Mouse (Mus musculus) heart, embryonic 12.5 days (tissue): ENCODE measurements around the gene Oaz3. TPM values are rescaled to one million over a fixed set of nuclear protein-coding genes. Genes with fewer than 3 reads are reported as not detected.
A peak's percentile ranks its signal among the peaks of the same experiment; 100 is the strongest.

ENCODE experiments used
- ATAC-seq: fragments of 200-750 bp; cut with Nextera tagmentation; 2 replicates; pipeline ENCODE4 v1.8.0; 2017; ENCODE audit warnings: moderate TSS enrichment, moderate library complexity; ENCODE audit not compliant: insufficient number of reproducible peaks, low FRiP score
- H3K27ac ChIP-seq: fragments of 300-500 bp; sonication (generic); 2 replicates; pipeline ENCODE4 v1.5.1; 2016; ENCODE audit warnings: mild to moderate bottlenecking, moderate library complexity; ENCODE audit not compliant: poor library complexity, severe bottlenecking
- H3K27me3 ChIP-seq: fragments of 300-500 bp; sonication (generic); replicated peaks from 2 replicates; pipeline ENCODE4 v1.6.1; 2016; ENCODE audit warnings: mild to moderate bottlenecking, moderate library complexity
- H3K36me3 ChIP-seq: fragments of 300-500 bp; sonication (generic); 2 replicates; pipeline ENCODE4 v1.6.1; 2016; ENCODE audit warnings: mild to moderate bottlenecking, moderate library complexity
- H3K4me1 ChIP-seq: fragments of 300-500 bp; sonication (generic); replicated peaks from 2 replicates; pipeline ENCODE4 v1.6.1; 2016; ENCODE audit warnings: mild to moderate bottlenecking
- H3K4me2 ChIP-seq: fragments of 300-500 bp; sonication (generic); 2 replicates; pipeline ENCODE4 v1.6.1; 2016; ENCODE audit warnings: mild to moderate bottlenecking, moderate library complexity
- H3K4me3 ChIP-seq: fragments of 300-500 bp; sonication (generic); 2 replicates; pipeline ENCODE4 v1.5.1; 2016; ENCODE audit warnings: mild to moderate bottlenecking
- H3K9ac ChIP-seq: fragments of 300-500 bp; sonication (generic); 2 replicates; pipeline ENCODE4 v1.6.1; 2016; ENCODE audit warnings: mild to moderate bottlenecking, moderate library complexity
- H3K9me3 ChIP-seq: fragments of 300-500 bp; sonication (generic); replicated peaks from 2 replicates; pipeline ENCODE4 v1.6.1; 2016; ENCODE audit warnings: mild to moderate bottlenecking, moderate library complexity
- WGBS: fragments of 180-500 bp; shearing (Covaris S2); methylation state at CpG from one replicate; pipeline ENCODE4 v1.1.7; 2016; 5-methylcytosine and 5-hydroxymethylcytosine counted together
- polyA plus RNA-seq: library from polyadenylated mRNA; unstranded; fragments of >200 nt; fragmentation: Nextera tagmentation; extraction: Ambion mirVana; gene quantifications from 2 replicates; pipeline ENCODE4 v1.2.1, GENCODE M21; 2016

The Oaz3 gene
- polyA plus RNA-seq, 1 experiment from 2014 or later, result 0.57 TPM

DNA sequence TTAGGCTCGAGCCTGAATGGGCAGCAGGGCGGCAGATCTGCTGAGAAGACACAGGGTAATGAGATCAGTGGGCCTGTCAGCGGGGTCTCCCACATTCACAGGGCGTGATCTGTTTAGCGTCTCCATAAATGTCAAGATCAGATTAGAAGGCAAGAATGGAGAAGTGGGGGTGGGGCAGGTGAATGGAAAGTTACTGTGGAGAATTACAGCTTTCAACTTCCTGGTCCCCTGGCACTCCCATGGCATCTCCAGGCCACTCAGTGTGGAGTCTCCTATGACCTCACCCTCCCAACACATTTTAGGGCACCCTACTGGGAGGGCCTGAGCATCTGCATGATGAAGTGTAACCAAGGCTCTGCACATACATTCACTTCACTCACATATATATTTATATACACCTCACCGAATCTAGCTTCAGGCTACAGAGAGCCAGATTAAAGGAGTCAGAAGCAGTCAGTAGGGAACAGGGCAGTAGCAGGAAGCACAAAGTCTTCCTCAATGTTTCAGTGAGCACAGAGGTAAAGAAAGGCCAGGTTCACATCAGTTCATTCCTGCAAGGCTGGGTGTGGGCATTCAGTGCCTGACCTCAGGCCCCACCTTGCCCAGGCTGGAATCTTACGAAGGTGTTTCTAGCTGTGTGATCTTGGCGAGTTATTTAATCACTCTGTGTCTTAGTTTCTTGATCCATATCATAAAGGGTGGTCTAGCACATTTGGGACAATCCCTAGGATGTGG lies 32.8 kb upstream of the Oaz3 start:
- H3K9me3 ChIP-seq, result no peaks in the 10 kb centered on the region
- H3K9ac ChIP-seq, result no peak overlapping the region
- peaks cover 49% of the 10 kb centered on the region for H3K4me1 ChIP-seq
- 40% methylated on average over 8 of the region's 8 CpGs for WGBS
- ATAC-seq, result no peak
- no peak overlapping the region for H3K27ac ChIP-seq
- no peak overlapping the region for H3K4me2 ChIP-seq
- H3K36me3 ChIP-seq, result no peaks in the 10 kb centered on the region
- peaks cover 35% of the 10 kb centered on the region for H3K27me3 ChIP-seq
- no peak overlapping the region for H3K4me3 ChIP-seq

DNA sequence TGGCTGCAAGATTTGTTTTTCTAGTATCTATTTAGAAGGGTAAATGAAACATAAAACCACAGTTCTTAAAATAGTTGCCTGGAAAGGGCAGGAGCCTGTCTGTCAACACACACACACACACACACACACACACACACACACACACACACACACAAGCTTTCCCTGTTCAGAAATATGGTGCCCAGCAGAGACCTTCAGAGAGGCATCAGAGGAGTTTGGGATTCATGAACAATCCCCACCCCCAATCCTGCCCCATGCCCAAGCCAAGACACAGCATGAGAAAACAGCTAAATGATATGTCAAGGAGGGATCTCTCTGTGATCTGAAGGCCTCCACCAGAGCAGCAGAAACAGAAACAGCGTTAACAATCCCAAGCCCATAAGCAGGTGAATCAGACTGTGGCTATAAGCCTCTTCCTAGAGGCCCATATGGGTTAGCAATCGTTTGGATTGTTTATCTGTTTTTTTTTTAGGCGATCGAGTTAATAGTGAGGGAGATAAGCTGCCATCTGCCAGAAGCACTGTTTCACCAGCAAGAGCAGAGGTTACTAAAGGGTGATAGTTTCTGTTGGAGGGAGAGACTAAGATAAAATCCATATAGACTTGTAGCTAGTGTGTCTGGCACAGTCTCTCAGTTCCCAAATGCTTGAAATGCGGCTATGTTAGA lies 30.0 kb upstream of the Oaz3 start:
- H3K4me3 ChIP-seq, result no peak overlapping the region
- no peaks in the 10 kb centered on the region for H3K9me3 ChIP-seq
- WGBS, result 31% methylated on average over 5 of the region's 5 CpGs
- no peaks in the 10 kb centered on the region for H3K36me3 ChIP-seq
- H3K4me1 ChIP-seq, result peaks cover 40% of the 10 kb centered on the region
- H3K4me2 ChIP-seq, result no peak overlapping the region
- no peak overlapping the region for H3K9ac ChIP-seq
- ATAC-seq, result no peak
- peak overlapping the region; percentile 29; the same call in 1 of the 2 replicates for H3K27ac ChIP-seq
- peaks cover 8% of the 10 kb centered on the region for H3K27me3 ChIP-seq

DNA sequence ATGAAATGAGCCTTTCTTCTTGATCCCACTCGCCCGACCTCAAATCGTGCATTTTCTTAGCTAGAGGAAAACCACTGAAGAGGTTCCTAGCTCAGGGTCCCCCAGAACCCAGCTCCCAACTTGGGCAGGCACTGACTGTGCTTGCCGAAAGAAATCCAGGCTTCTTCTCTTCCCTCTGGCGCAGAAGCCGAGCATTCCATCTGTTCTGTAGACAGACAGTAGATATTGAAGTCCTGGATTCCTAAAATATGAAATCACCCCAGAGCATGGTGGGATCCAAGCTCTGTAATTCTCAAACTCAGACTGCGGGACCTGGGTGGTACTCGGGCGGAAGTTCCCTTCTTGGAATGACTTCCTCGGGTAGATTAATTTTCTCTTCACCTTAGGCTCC lies 29.4 kb upstream of the Oaz3 start:
- ATAC-seq, result no peak
- Histone ChIP-seq H3K27me3 (peaks cover 2% of the 10 kb centered on the region; the same call in 1 of the 2 replicates), H3K4me3 (peak overlapping the region; percentile 35; the same call in 1 of the 2 replicates), H3K9ac (peak overlapping the region; percentile 53; the same call in 1 of the 2 replicates), H3K4me1 (peaks cover 36% of the 10 kb centered on the region), H3K27ac (peak overlapping the region; percentile 71), H3K36me3 (no peaks in the 10 kb centered on the region), H3K9me3 (no peaks in the 10 kb centered on the region), H3K4me2 (peak overlapping the region; percentile 76)
- 30% methylated on average over 10 of the region's 10 CpGs for WGBS

DNA sequence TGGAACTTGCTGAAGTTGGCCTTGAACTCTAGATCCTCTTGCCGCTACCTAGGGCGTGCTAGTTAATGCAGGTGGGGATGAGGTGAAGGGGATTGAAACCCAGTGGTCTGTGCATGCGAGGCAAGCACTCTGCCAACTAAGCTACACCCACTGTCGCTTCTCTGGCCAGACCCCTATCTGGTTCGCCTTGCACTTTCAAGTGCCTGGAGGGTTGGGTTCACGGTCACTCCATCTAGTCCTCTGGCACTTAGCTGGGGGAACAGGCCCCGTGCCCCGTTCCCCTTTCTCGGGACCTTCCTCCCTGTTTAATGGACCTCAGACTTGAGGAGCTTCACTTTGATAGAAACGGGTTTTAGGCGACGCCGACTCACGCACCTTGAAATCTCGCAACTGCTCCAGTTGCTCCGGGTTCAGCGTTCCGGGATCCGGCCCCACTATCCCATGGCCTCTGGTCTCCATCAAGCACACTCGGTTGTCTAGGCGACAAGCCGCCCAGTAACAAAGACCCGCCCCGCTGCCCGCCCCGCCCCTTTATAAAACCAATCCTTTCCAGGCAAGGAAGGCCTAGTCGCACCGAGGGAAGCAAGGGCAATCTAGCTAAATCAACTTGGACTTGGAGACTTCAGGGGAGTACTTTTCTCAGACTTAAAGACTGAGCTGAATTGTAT lies 28.9 kb upstream of the Oaz3 start:
- Histone ChIP-seq H3K27me3 (no peaks in the 10 kb centered on the region), H3K9me3 (no peaks in the 10 kb centered on the region), H3K4me1 (peaks cover 35% of the 10 kb centered on the region), H3K9ac (peak overlapping the region; percentile 53; the same call in 1 of the 2 replicates), H3K4me3 (peak overlapping the region; percentile 35), H3K36me3 (no peaks in the 10 kb centered on the region), H3K4me2 (peak overlapping the region; percentile 76), H3K27ac (peak overlapping the region; percentile 71)
- ATAC-seq, result peak; percentile 78
- 7% methylated on average over 28 of the region's 28 CpGs for WGBS

DNA sequence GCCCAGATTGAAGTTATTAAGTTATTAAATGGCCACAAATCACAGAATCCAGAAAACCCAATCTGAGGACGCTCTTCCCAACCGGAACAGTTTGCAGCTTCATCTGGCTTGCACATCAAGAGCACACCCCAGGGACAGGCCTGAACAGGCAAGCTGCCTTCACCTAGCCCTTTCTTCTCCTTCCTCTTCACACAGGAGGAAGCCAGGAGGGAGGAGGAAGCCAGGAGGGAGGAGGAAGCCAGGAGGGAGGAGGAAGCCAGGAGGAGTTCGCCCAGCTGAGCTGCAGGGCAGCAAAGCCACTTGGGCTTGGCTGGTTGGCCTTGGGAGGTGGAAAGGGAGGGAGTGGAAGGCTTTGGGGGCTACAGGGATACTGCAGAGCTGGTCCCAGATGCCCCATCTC lies 25.2 kb upstream of the Oaz3 start:
- WGBS, result 51% methylated on average over 3 of the region's 3 CpGs
- Histone ChIP-seq H3K4me2 (no peak overlapping the region), H3K4me3 (no peak overlapping the region), H3K36me3 (no peaks in the 10 kb centered on the region), H3K4me1 (peaks cover 23% of the 10 kb centered on the region), H3K27me3 (no peaks in the 10 kb centered on the region), H3K27ac (no peak overlapping the region), H3K9me3 (no peaks in the 10 kb centered on the region), H3K9ac (no peak overlapping the region)
- no peak for ATAC-seq

DNA sequence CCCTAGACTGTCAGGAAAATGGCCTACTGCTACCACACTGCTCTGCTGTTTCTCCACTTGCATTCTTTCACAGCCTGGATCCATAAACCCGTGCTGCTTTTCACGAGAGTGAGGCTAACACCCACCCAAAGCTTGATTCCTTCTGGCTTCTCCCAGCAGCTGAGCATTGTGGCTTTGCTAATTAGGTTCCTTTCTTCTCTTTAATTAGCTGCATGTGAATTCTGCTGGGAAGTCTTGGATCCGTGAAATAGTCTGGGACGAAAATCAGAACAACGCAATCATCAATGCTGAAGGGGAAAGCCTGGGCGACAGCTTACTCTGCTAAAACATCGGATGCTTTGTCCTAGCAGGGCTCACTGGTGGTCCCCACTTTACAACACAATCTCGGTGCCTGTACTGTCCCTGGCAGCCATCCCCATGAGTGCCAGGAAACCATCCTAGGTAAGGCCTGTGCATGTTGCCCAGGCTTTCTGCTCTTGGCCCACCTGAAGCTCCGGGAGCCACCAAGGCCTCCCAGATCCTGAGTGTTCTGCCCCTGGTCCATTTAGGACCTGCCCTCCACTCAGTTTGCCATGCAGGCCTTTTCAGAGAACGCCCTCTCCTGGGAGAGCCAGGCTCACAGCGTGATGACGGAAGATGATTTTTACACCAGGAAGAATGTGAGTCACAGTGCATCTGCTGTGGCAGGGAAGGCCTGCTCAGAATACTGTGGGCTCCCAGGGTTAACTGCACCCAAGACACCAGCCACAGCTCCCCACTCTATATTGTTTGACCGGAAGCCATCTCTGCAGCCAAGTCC lies 22.1 kb upstream of the Oaz3 start:
- Histone ChIP-seq H3K4me2 (no peak overlapping the region), H3K9me3 (no peaks in the 10 kb centered on the region), H3K9ac (no peak overlapping the region), H3K27ac (no peak overlapping the region), H3K36me3 (no peaks in the 10 kb centered on the region), H3K4me1 (peaks cover 5% of the 10 kb centered on the region; the same call in 1 of the 2 replicates), H3K4me3 (no peak overlapping the region), H3K27me3 (no peaks in the 10 kb centered on the region)
- WGBS, result 70% methylated on average over 13 of the region's 13 CpGs
- ATAC-seq, result no peak

DNA sequence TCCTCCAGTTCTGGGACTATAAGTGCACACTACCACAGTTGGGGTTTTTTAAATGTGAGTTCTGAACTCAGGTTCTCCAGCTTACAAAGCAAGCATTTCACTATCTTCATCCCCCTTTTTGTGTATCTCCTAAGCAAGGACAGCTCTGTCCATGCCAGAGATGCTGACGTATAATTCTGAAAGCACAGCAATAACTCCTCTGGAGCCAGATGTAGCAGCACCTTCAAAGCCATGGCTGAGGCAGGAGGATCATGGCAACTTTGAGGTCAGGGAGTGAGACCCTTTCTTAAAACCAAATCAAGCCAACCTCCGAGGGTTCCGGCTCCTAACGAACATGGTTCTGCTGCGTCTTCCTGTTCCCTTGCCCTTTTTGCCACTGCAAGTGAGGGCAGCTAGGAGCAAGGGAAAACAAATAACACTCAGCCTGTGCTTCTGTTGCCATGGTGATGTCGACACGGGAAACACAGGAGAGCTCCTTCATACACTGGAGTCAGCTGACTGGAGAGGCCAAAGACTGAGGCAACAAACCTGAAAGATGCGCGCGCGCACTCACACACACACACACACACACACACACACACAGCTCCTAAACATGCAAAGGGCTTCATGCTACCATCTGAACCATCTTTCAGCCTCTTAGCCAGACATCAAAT lies 20.3 kb upstream of the Oaz3 start:
- Histone ChIP-seq H3K36me3 (no peaks in the 10 kb centered on the region), H3K4me1 (peaks cover 5% of the 10 kb centered on the region; the same call in 1 of the 2 replicates), H3K4me3 (no peak overlapping the region), H3K4me2 (no peak overlapping the region), H3K27ac (no peak overlapping the region), H3K9me3 (0 out of 2 replicates have a peak, but pooled peaks cover under 1% of the 10 kb centered on the region), H3K9ac (no peak overlapping the region), H3K27me3 (no peaks in the 10 kb centered on the region)
- 51% methylated on average over 11 of the region's 11 CpGs for WGBS
- peak; percentile 33; the same call in 1 of the 2 replicates for ATAC-seq

DNA sequence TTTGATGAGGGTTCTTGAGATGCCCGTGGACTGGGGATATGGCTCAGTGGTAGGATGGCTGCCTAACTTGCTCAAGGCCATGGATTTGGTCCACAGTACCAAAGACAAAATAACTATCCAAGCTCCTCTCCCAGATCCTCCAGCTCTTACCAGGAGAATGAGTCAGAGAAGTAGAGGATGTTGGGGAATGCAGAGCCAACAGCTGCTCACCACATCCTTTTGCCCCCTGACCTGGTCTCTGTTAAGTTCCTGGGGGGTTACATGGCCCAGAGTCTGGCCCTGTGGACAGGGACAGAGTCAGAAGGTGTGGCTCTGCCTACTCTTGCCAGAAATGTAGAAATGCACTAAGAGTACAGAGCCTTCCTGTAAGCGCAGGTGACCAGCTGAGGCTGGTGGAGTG lies 16.1 kb upstream of the Oaz3 start:
- Histone ChIP-seq H3K27me3 (peaks cover 7% of the 10 kb centered on the region), H3K4me1 (peaks cover 5% of the 10 kb centered on the region; the same call in 1 of the 2 replicates), H3K9me3 (peaks cover 4% of the 10 kb centered on the region), H3K9ac (no peak overlapping the region), H3K4me3 (no peak overlapping the region), H3K36me3 (no peaks in the 10 kb centered on the region), H3K27ac (no peak overlapping the region), H3K4me2 (no peak overlapping the region)
- no peak for ATAC-seq
- 90% methylated on average over 2 of the region's 2 CpGs for WGBS

DNA sequence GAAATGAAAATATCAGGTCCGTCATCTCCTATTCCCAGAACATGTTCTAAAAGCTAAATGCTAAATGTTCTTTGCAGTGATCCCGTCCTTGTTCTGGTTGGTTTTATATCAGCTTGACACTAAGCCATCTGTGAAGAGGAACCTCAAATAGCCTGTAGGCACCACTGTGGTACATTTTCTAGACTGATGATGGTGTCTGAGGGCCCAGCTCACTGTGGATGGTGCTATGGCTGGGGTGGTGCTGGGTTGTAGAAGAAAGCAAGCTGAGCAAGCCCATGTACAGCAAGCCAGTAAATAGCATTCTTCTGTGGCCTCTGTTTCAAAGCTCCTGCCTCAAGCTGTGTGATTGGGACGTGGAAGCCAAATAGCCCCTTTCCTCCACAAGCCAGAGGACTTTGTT lies 13.3 kb upstream of the Oaz3 start:
- no peak for ATAC-seq
- 70% methylated on average over 3 of the region's 3 CpGs for WGBS
- H3K4me2 ChIP-seq, result no peak overlapping the region; the same call in 1 of the 2 replicates

DNA sequence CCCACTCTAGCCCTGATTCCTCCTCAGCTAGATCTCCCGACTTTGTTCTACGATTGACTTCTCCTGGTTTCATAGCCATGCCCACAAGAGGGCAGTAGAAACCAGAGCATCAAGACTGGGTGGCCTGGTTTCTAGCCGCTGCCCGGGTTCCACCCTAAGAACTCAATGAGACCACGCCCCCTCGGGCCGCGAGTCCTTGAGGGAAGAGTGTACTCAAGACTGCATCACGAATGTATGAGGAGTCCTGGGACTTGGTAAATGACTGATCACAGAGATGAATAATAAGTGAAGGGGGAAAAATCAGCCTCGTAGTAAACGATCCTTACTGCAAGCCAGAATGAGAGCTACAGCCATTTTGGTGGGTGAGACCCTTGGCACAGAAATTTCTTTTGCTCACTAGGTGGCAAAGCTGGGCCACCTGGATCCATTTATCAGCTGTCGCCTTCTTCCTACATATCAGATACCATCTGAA lies 12.8 kb upstream of the Oaz3 start:
- ATAC-seq, result peak; percentile 82

More for the DNA sequence above, 13.3 kb upstream of the Oaz3 start:
- Histone ChIP-seq H3K9me3 (peaks cover 4% of the 10 kb centered on the region), H3K9ac (no peak overlapping the region), H3K27ac (no peak overlapping the region), H3K27me3 (peaks cover 7% of the 10 kb centered on the region), H3K36me3 (no peaks in the 10 kb centered on the region), H3K4me3 (no peak overlapping the region), H3K4me1 (no peaks in the 10 kb centered on the region)

More for the DNA sequence above, 12.8 kb upstream of the Oaz3 start:
- Histone ChIP-seq H3K4me1 (no peaks in the 10 kb centered on the region), H3K27me3 (peaks cover 7% of the 10 kb centered on the region), H3K27ac (no peak overlapping the region), H3K4me2 (peak overlapping the region; percentile 63), H3K9me3 (peaks cover 4% of the 10 kb centered on the region), H3K9ac (no peak overlapping the region), H3K36me3 (no peaks in the 10 kb centered on the region), H3K4me3 (peak overlapping the region; percentile 42)
- 2% methylated on average over 12 of the region's 12 CpGs for WGBS
